Mouse (Mus musculus): ENCODE measurements around the gene Ergic1. TPM values are rescaled to one million over a fixed set of nuclear protein-coding genes. Genes with fewer than 3 reads are reported as not detected.
A peak's percentile ranks its signal among the peaks of the same experiment; 100 is the strongest.

Gene Ergic1
- polyA plus RNA-seq, 1 experiment from 2014 or later = 99.9 TPM

GRCm38 (mm10) chr17:26547771-26548170 lies 13.5 kb upstream of the Ergic1 start:
- Histone ChIP-seq H3K9me3 (no peaks in the 10 kb centered on the region), H3K4me1 (no peaks in the 10 kb centered on the region), H3K4me2 (no peak overlapping the region), H3K4me3 (replicated peaks) (no peak overlapping the region), H3K36me3 (replicated peaks) (no peaks in the 10 kb centered on the region), H3K27me3 (peaks cover 20% of the 10 kb centered on the region), H3K27ac (no peak overlapping the region), H3K9ac (no peak overlapping the region)
- no peak for ATAC-seq (ENCODE audit: low FRiP score)
- 43% methylated on average over 7 of the region's 7 CpGs for WGBS

GRCm38 (mm10) chr17:26548566-26548965 lies 12.7 kb upstream of the Ergic1 start:
- no peak overlapping the region for H3K27ac ChIP-seq
- no peak for ATAC-seq (ENCODE audit: low FRiP score)
- 12% methylated on average over 5 of the region's 5 CpGs for WGBS
- no peaks in the 10 kb centered on the region for H3K9me3 ChIP-seq
- no peaks in the 10 kb centered on the region for H3K4me1 ChIP-seq
- H3K36me3 ChIP-seq (replicated peaks) = no peaks in the 10 kb centered on the region
- H3K4me2 ChIP-seq = no peak overlapping the region
- H3K27me3 ChIP-seq = peaks cover 20% of the 10 kb centered on the region
- H3K9ac ChIP-seq = no peak overlapping the region
- no peak overlapping the region for H3K4me3 ChIP-seq (replicated peaks)

GRCm38 (mm10) chr17:26549148-26549809 lies 12.0 kb upstream of the Ergic1 start:
- no peaks in the 10 kb centered on the region for H3K9me3 ChIP-seq
- H3K4me3 ChIP-seq (replicated peaks) = no peak overlapping the region
- WGBS = 14% methylated on average over 12 of the region's 12 CpGs
- H3K4me1 ChIP-seq = no peaks in the 10 kb centered on the region
- no peak for ATAC-seq (ENCODE audit: low FRiP score)
- H3K4me2 ChIP-seq = no peak overlapping the region
- H3K9ac ChIP-seq = no peak overlapping the region
- peaks cover 20% of the 10 kb centered on the region for H3K27me3 ChIP-seq
- H3K27ac ChIP-seq = no peak overlapping the region
- H3K36me3 ChIP-seq (replicated peaks) = no peaks in the 10 kb centered on the region

GRCm38 (mm10) chr17:26551104-26551503 lies 10.2 kb upstream of the Ergic1 start:
- H3K4me2 ChIP-seq = no peak overlapping the region
- no peak for ATAC-seq (ENCODE audit: low FRiP score)
- no peak overlapping the region for H3K4me3 ChIP-seq (replicated peaks)
- no peak overlapping the region for H3K27ac ChIP-seq
- no peaks in the 10 kb centered on the region for H3K4me1 ChIP-seq
- no peak overlapping the region for H3K9ac ChIP-seq
- peaks cover 20% of the 10 kb centered on the region for H3K27me3 ChIP-seq
- no peaks in the 10 kb centered on the region for H3K36me3 ChIP-seq (replicated peaks)
- 95% methylated on average over 6 of the region's 6 CpGs for WGBS
- H3K9me3 ChIP-seq = no peaks in the 10 kb centered on the region

- peaks cover 20% of the 10 kb centered on the region for H3K27me3 ChIP-seq
- H3K4me2 ChIP-seq = no peak overlapping the region
- WGBS = 82% methylated on average over 3 of the region's 3 CpGs
- no peak for ATAC-seq (ENCODE audit: low FRiP score)
- no peaks in the 10 kb centered on the region for H3K4me1 ChIP-seq
- no peak overlapping the region for H3K4me3 ChIP-seq (replicated peaks)
- H3K9me3 ChIP-seq = no peaks in the 10 kb centered on the region
- H3K36me3 ChIP-seq (replicated peaks) = no peaks in the 10 kb centered on the region
- no peak overlapping the region for H3K9ac ChIP-seq
- no peak overlapping the region for H3K27ac ChIP-seq
Observed at GRCm38 (mm10) chr17:26553033-26553432, 8.3 kb upstream of the Ergic1 start.

- peaks cover 25% of the 10 kb centered on the region for H3K4me1 ChIP-seq
- H3K36me3 ChIP-seq (replicated peaks) = peaks cover 25% of the 10 kb centered on the region
- peak; percentile 33 for ATAC-seq (ENCODE audit: low FRiP score)
- H3K27ac ChIP-seq = peak overlapping the region; percentile 70; the same call in 1 of the 2 replicates
- H3K4me2 ChIP-seq = peak overlapping the region; percentile 80
- H3K4me3 ChIP-seq (replicated peaks) = peak overlapping the region; percentile 90
- 33% methylated on average over 9 of the region's 9 CpGs for WGBS
- H3K9me3 ChIP-seq = no peaks in the 10 kb centered on the region
- peak overlapping the region; percentile 89 for H3K9ac ChIP-seq
- H3K27me3 ChIP-seq = no peaks in the 10 kb centered on the region
Observed at GRCm38 (mm10) chr17:26560526-26561289, 581 bp upstream of the Ergic1 start.

- H3K9ac ChIP-seq = peak within 1 kb of the TSS; percentile 89
- H3K4me2 ChIP-seq = peak within 1 kb of the TSS; percentile 80
- H3K27ac ChIP-seq = peak within 1 kb of the TSS; percentile 70
- peaks cover 25% of the 10 kb centered on the region for H3K4me1 ChIP-seq
- WGBS = under 1% methylated on average over 20 of the region's 25 CpGs
- no peaks in the 10 kb centered on the region for H3K9me3 ChIP-seq
- peak; percentile 85 for ATAC-seq (ENCODE audit: low FRiP score)
- H3K36me3 ChIP-seq (replicated peaks) = peaks cover 35% of the 10 kb centered on the region
- H3K27me3 ChIP-seq = no peaks in the 10 kb centered on the region
- H3K4me3 ChIP-seq (replicated peaks) = peak within 1 kb of the TSS; percentile 90
Observed at GRCm38 (mm10) chr17:26561651-26562181, 427 bp downstream of the Ergic1 start, which contains the start of gene Dusp1. Gene Dusp1 (minus strand): TSS chr17:26562128.

GRCm38 (mm10) chr17:26562292-26562691 lies 1.0 kb downstream of the Ergic1 start:
- WGBS = 76% methylated on average over 4 of the region's 4 CpGs
- no peak for ATAC-seq (ENCODE audit: low FRiP score)
- peak overlapping the region; percentile 90 for H3K4me3 ChIP-seq (replicated peaks)
- peaks cover 25% of the 10 kb centered on the region for H3K4me1 ChIP-seq
- no peaks in the 10 kb centered on the region for H3K27me3 ChIP-seq
- H3K36me3 ChIP-seq (replicated peaks) = peaks cover 41% of the 10 kb centered on the region
- H3K4me2 ChIP-seq = peak overlapping the region; percentile 80
- peak overlapping the region; percentile 70; the same call in 1 of the 2 replicates for H3K27ac ChIP-seq
- H3K9ac ChIP-seq = peak overlapping the region; percentile 89
- no peaks in the 10 kb centered on the region for H3K9me3 ChIP-seq

GRCm38 (mm10) chr17:26563476-26563875 lies 2.2 kb downstream of the Ergic1 start:
- Histone ChIP-seq H3K36me3 (replicated peaks) (peaks cover 53% of the 10 kb centered on the region), H3K4me2 (no peak overlapping the region), H3K9ac (no peak overlapping the region), H3K27me3 (no peaks in the 10 kb centered on the region), H3K4me3 (replicated peaks) (no peak overlapping the region), H3K27ac (no peak overlapping the region), H3K9me3 (no peaks in the 10 kb centered on the region), H3K4me1 (peaks cover 25% of the 10 kb centered on the region)
- 85% methylated on average over 6 of the region's 6 CpGs for WGBS
- ATAC-seq (ENCODE audit: low FRiP score) = no peak

- Histone ChIP-seq H3K4me3 (replicated peaks) (no peak overlapping the region), H3K4me1 (peaks cover 25% of the 10 kb centered on the region), H3K9me3 (no peaks in the 10 kb centered on the region), H3K36me3 (replicated peaks) (peaks cover 60% of the 10 kb centered on the region), H3K27me3 (no peaks in the 10 kb centered on the region), H3K9ac (no peak overlapping the region), H3K27ac (no peak overlapping the region), H3K4me2 (no peak overlapping the region)
- WGBS = 70% methylated on average over 9 of the region's 9 CpGs
- ATAC-seq (ENCODE audit: low FRiP score) = no peak
Observed at GRCm38 (mm10) chr17:26564439-26564838, 3.1 kb downstream of the Ergic1 start.

GRCm38 (mm10) chr17:26567142-26567817 lies 6.0 kb downstream of the Ergic1 start:
- no peak overlapping the region for H3K4me3 ChIP-seq (replicated peaks)
- WGBS = 90% methylated on average over 8 of the region's 8 CpGs
- ATAC-seq (ENCODE audit: low FRiP score) = no peak
- peaks cover 83% of the 10 kb centered on the region for H3K36me3 ChIP-seq (replicated peaks)
- H3K9ac ChIP-seq = no peak overlapping the region
- H3K4me2 ChIP-seq = no peak overlapping the region
- no peaks in the 10 kb centered on the region for H3K27me3 ChIP-seq
- no peak overlapping the region for H3K27ac ChIP-seq
- no peaks in the 10 kb centered on the region for H3K9me3 ChIP-seq
- H3K4me1 ChIP-seq = peaks cover 12% of the 10 kb centered on the region

GRCm38 (mm10) chr17:26567818-26568173 lies 6.5 kb downstream of the Ergic1 start:
- 94% methylated on average over 4 of the region's 4 CpGs for WGBS
- H3K36me3 ChIP-seq (replicated peaks) = peaks cover 87% of the 10 kb centered on the region

More at GRCm38 (mm10) chr17:26567818-26568173, 6.5 kb downstream of the Ergic1 start:
- no peaks in the 10 kb centered on the region for H3K27me3 ChIP-seq
- no peak overlapping the region for H3K27ac ChIP-seq
- ATAC-seq (ENCODE audit: low FRiP score) = no peak
- H3K4me1 ChIP-seq = peaks cover 7% of the 10 kb centered on the region
- H3K4me3 ChIP-seq (replicated peaks) = no peak overlapping the region
- no peaks in the 10 kb centered on the region for H3K9me3 ChIP-seq
- no peak overlapping the region for H3K4me2 ChIP-seq
- no peak overlapping the region for H3K9ac ChIP-seq

Measured in forebrain, embryonic 12.5 days (tissue).